Mouse (Mus musculus) layer of hippocampus, adult 8-10 months (tissue): ENCODE data around the gene Tbx1. TPM values are rescaled to one million over a fixed set of nuclear protein-coding genes. Genes with fewer than 3 reads are reported as not detected.

ENCODE experiments used
- DNase-seq, 2 experiments: peaks; one replicate each; pipeline ENCODE4 v3.0.0; 2022; ENCODE audit warnings: low spot score in 2 of 2
- total RNA-seq, 4 experiments: library from RNA; stranded (reverse); gene quantifications; 2 replicates each; pipeline ENCODE4 v1.2.4; 2022

Tbx1 gene
- total RNA-seq, 4 experiments from 2014 or later, result 0.70 to 1.7 (median 1.3) TPM

DNA sequence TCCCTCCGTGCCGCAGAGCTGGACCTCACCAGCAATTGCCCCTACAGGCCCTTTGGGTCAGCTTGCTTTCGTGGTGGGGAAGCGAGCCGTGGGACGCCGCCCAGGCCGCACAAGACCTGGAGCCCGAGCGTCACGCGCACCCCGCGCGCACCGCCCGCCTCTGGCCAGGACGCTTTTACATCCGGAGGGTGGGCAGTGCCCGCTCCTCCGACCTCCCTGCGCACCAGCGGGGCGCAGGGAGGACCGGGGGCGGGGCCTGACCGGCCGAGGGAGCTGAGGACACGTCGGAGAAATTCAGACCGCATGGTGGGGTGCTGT is 1.8 kb downstream of the Tbx1 start:
- DNase-seq, result no peak

DNA sequence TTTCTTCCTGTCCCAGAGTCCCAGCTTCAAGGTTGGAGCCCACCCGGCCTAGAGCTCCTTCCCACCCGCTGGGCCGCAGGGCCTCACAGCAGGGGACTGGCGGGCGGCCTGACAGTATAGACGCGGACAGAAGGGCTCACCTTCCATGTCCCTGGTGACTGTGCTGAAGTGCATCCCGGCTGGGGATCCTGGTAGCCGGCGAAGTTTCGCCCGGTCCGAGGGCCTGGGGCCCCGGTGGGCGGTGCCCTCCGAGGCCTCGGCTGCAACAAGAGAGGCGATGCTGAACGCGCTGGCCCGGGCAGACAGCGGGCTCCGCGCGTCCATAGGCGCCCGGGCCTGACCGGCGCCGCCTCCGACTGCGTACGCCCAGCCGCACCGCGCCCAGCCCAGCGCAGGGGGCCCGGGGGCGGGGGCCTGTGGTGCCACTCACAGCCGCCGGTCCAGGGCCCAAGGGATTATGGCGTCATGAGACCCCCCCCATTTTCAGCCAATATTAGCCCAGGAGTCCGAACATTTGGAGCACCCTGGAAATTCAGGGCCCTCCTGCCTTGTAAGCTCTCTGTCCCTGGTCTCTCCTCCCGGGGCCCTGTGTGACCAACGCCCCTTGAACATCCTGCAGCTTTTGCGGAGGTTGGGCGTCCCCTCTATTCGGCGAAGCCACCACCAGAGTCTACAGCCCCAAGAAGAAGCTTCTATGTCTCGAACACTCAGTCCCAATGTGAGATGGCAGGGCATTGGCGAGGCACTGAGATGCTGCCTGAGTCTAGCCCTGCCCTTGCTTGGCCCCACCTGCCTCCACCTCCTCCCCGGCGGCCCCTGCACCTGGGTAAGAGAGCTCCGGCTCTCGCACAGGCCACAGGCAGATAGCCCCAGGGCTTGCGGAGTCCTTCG is 2.4 kb downstream of the Tbx1 start:
- DNase-seq, result no peak

GRCm38 (mm10) chr16:18586906-18587546 is 3.4 kb downstream of the Tbx1 start:
- no peak for DNase-seq

- no peak for DNase-seq
These were observed 4.2 kb downstream of the Tbx1 start for GRCm38 (mm10) chr16:18586076-18586905.

- no peak for DNase-seq
These were observed 4.8 kb downstream of the Tbx1 start for GRCm38 (mm10) chr16:18585676-18586075.

- DNase-seq, result no peak
These were observed 5.5 kb downstream of the Tbx1 start for GRCm38 (mm10) chr16:18584901-18585510.

DNA sequence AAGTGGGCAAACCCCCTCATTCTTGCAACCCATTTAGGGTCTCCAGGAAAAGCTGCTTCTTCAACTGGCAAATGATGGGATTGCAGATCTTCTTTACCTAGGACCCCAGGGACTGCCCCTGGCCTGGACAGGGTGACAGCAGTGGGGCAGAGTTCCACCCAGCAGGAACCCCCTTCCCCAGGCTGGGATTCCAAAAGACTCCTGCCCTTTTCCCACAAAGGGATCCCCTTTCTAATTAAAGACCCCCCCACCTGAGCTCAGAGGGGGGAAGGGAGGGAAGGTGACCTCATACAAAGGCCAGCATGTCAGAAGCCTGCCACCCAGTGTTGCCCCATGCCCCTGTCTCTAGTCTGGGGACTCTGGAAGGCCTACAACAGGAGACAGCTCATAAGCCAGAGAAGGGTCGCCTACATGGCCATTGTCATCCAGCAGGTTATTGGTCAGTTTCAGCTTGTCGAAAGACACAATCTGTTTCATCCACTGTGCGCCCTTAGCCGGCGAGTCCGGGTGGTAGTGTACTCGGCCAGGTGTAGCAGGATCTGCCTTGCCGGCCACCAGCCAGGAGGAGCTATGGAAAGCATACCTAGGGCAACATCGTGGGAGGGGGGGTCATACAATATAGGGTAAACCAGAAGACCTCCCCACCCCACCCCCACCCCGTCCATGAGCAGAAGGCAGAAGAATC is 6.7 kb downstream of the Tbx1 start:
- no peak for DNase-seq

DNA sequence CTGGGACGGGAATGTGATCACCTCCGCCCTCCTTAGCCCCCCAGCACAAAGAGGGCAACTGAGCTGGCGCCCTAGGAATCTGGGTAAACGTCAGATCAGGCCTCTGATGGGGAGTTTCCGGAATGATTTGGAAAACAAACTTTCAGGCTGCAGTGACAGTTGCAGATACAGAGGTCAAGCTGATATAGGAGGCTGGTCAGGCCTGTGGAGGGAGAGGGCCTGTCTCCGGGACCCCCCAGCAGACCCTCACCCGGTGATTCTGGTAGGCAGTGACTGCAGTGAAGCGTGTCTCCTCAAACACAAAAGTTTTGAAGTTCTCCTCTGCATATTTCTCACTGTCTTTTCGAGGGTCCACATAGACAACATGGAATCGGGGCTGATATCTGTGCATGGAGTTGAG is 7.3 kb downstream of the Tbx1 start:
- no peak for DNase-seq

DNA sequence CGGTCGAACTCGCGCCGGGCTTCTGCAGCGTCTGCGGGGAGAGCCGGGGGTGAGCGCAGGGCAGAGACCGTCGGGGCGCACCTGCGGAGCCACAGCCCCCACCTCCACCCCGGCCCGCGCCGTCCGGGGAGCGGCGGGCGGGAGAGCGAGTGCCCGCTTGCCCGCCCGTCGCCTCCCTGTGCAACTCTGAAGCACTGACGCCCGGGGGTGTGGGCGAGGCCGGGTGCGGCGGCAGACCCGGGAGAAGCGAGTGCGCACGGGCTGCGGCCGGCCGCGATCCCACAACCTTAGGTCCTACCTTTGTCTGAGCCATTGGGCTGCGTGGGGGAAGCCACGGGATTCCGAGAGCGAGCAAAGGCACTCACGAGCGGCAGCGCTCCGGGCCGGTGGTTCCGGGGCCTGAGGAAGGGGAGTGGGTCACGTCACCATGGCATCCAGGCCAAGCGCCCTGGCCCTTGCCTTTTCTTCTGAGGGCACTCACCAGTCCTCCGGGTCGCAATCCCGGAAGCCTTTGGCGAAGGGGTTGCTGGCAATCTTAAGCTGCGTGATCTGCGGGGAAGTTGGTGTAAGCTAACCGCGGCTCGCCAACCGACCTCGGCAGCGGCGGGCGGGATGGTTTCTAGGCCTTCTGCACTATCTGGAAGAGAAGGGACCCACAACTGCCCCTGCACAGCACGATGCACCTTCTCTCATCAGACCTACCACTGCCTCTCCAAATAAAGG is 7.9 kb downstream of the Tbx1 start:
- DNase-seq, result no peak

DNA sequence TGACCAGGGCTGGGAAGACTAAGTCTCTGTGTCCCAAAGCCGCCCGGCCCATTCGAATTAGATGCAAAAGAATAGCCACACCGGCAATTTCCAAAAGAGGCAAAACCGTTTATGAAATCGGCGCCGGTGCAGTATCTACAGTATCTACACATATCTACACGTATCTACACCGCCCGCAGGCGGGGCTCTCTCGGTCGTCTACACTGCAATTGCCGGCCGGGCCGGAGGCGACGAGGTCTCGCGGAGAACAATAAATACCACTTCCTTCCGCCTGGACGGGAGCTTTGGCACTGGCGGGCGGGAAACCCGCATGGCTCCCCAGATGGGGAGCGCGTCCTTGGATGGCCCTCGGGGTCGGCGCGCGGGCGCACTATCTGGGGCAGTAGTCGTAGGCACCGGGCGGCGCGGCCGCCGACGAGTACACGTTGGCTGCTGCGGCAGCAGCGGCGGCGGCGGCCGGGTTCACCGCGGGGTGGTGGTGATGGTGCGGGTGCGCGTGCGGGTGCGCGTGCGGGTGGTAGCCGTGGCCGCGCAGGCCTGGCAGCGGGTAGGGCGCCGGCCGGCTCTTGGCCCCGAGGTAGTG is 8.8 kb downstream of the Tbx1 start:
- DNase-seq, result no peak

- no peak for DNase-seq
These were observed 9.3 kb downstream of the Tbx1 start for GRCm38 (mm10) chr16:18581050-18581622.

DNA sequence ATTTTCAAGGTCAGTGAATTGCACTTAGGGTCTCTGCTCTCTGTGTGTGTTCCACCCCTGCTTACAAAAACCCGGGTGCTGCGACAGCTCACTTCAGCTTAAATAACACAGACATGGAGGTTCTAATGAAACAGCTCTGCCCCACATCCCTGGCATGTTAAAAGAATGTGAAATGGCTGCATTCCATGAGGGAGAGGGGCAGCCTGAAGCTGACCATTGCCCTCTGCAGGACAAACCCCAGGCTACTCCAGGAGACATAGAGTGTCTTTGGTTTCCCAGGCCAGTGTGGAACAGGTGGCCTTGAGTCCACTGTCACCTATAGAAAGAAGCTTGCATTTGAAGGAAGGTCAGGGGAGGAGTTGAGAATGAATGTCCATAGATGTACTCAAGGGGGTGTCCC is 10.1 kb downstream of the Tbx1 start:
- no peak for DNase-seq

DNA sequence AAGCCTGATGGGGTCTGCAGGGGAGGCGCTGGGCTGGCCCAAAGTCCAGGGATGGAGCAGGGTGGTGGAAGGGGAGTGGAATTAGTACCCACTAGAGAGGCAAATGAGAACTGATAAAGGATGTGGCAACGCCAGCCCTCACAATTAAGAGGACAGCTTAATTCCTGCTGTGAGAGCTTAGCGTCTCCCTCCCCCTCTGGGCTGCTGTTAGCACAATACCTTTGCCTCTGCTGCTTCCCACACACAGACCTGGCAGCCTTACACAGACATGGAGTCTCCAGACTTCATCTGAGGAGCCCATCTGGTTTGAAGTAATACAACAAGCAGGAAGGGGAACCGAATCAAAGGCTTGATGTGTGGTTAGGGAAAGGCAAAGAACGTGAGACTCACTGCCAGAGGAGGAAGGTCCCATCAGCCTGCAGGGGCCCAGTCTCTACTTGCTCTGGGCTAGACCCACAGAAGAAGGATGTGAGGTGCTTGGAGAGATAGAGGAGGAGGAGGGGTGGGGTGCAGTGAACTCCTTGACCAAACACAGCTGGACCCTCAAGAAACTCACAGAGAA is 12.8 kb downstream of the Tbx1 start:
- DNase-seq, result no peak

GRCm38 (mm10) chr16:18577071-18577470 is 13.4 kb downstream of the Tbx1 start:
- DNase-seq, result no peak

DNA sequence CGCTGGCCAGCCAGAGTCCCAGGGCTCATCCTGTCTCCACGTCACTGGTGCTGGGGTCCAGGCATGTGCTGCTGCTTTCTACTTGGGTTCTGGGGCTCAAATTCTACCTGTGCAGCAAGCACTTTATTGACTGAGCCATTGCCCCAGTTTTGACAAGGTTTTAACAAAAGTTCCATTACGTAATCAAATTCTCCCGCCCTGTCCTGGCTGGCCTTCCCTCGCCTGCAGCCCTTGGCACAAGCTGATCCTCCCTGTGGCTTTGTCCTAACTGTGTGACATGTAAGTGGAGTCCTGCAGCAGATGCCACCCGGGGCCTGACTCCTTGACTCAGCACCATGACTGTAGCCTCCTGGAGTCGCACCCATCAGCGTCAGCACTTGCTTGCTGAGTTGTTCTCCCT is 16.3 kb downstream of the Tbx1 start:
- DNase-seq, result no peak

GRCm38 (mm10) chr16:18568599-18568998 is 21.9 kb downstream of the Tbx1 start:
- no peak for DNase-seq

DNA sequence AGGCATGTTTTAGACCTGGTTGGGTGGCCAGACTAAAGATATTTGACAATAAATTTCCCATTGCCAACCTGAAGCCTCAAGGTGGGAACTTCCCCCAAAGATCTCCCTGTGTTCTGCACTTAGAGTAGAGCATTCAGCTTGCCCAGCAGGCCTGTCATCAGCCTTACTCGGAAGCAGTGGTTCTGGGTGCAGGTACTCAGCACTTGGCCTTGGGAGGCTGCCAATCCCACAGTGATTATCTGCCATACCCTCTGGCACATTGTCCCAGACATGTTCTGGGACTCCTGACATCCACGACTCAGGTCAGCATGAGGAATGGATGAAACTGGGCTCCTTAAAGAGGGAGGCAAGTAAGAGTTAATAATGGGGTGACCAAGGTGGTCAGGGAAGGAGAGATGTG is 26.0 kb downstream of the Tbx1 start:
- no peak for DNase-seq

GRCm38 (mm10) chr16:18556461-18556860 is 34.0 kb downstream of the Tbx1 start:
- DNase-seq, result no peak

GRCm38 (mm10) chr16:18555235-18555935 is 35.1 kb downstream of the Tbx1 start:
- no peak for DNase-seq
